Mouse (Mus musculus): ENCODE results near the gene Rab10.

DNA sequence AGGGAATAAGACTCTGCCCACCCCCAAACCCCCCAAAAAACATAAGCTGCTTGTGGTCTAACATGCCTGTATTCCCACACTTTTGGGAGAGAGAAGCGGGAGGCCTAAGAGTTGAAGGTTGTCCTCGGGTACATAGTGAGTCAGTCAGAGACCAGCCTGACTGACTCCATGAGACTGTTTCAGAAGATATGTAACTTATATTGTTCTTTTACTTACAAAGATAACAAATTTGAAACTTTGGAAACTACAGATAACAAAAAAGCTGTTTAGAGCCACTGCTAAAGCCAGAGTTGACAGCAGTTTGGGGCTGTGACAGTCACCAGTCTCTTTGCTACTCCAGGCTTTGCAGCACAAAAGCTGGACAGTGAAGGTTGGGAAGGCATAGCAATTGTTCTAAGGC lies 15.5 kb upstream of the Rab10 start:
- TF ChIP-seq USF1 (IDR thresholded peaks at IDR 0.05; ENCODE audit: low read depth) = no peak
- TF ChIP-seq MAX (IDR thresholded peaks at IDR 0.05) = no peak
- no peak for TF ChIP-seq CEBPB (IDR thresholded peaks at IDR 0.05; ENCODE audit: low read depth)
- no peak for TF ChIP-seq CTCF (IDR thresholded peaks at IDR 0.05; ENCODE audit: control insufficient read depth, insufficient read depth, insufficient read length)
- TF ChIP-seq MYOD1 (IDR thresholded peaks at IDR 0.05; ENCODE audit: control insufficient read depth, insufficient read length, low read depth) = no peak
- no peak for TF ChIP-seq MYOG (IDR thresholded peaks at IDR 0.05; ENCODE audit: control insufficient read depth, extremely low read depth, insufficient read length)
